Mouse (Mus musculus) C2C12 (cell line): ENCODE measurements around the gene Eps8.

Experiments
- CEBPB ChIP-seq: IDR thresholded peaks from one replicate; pipeline ENCODE4 v1.6.1; 2011; ENCODE audit warnings: low read depth, mild to moderate bottlenecking, control low read depth, moderate library complexity
- CTCF ChIP-seq: IDR thresholded peaks from one replicate; pipeline ENCODE4 v1.5.1; 2011; ENCODE audit not compliant: control insufficient read depth, insufficient read depth, insufficient read length

GRCm38 (mm10) chr6:137503462-137503861 lies 151.2 kb downstream of the Eps8 start:
- TF ChIP-seq CTCF (no peak), CEBPB (no peak)
